Mouse (Mus musculus) forebrain, embryonic 14.5 days (tissue): ENCODE measurements around the gene Rabgap1l. TPM values are rescaled to one million over a fixed set of nuclear protein-coding genes. Genes with fewer than 3 reads are reported as not detected.
A peak's percentile ranks its signal among the peaks of the same experiment; 100 is the strongest.
"Not testable (repeated sequence)": the region's sequence is repeated elsewhere in the genome, so short reads cannot be mapped to it uniquely, and the experiment has no call there.

Experiments
- ATAC-seq: fragments of 200-750 bp; cut with Nextera tagmentation; 2 replicates; pipeline ENCODE4 v1.8.0; 2017; ENCODE audit warnings: mild to moderate bottlenecking, moderate library complexity
- DNase-seq: peaks from one replicate; pipeline ENCODE4 v3.0.0-alpha.2; 2015; ENCODE audit warnings: low spot score
- H3K27ac ChIP-seq: fragments of 300-500 bp; sonication (generic); 2 replicates; pipeline ENCODE4 v1.5.1; 2014; ENCODE audit warnings: low read depth, mild to moderate bottlenecking, control low read depth, low read length, moderate library complexity
- H3K27me3 ChIP-seq: fragments of 300-500 bp; sonication (generic); replicated peaks from 2 replicates; pipeline ENCODE4 v1.6.1; 2014; ENCODE audit warnings: low read length, control low read depth, mixed read lengths; ENCODE audit not compliant: control insufficient read depth, insufficient read depth
- H3K36me3 ChIP-seq: fragments of 300-500 bp; sonication (generic); 2 replicates; pipeline ENCODE4 v1.6.1; 2014; ENCODE audit warnings: low read length, control low read depth; ENCODE audit not compliant: control insufficient read depth, insufficient read depth
- H3K4me1 ChIP-seq: fragments of 300-500 bp; sonication (generic); 2 replicates; pipeline ENCODE4 v1.6.1; 2014; ENCODE audit warnings: antibody characterized with exemption, low read length, control low read depth; ENCODE audit not compliant: control insufficient read depth, insufficient read depth
- H3K4me2 ChIP-seq: fragments of 300-500 bp; sonication (generic); 2 replicates; pipeline ENCODE4 v1.6.1; 2014; ENCODE audit warnings: mild to moderate bottlenecking, control low read depth, low read length
- H3K4me3 ChIP-seq: fragments of 300-500 bp; sonication (generic); 2 replicates; pipeline ENCODE4 v1.5.1; 2014; ENCODE audit warnings: low read depth, low read length, control low read depth
- H3K9ac ChIP-seq: fragments of 300-500 bp; sonication (generic); 2 replicates; pipeline ENCODE4 v1.6.1; 2014; ENCODE audit warnings: mild to moderate bottlenecking, low read length, control low read depth, moderate library complexity
- H3K9me3 ChIP-seq: fragments of 300-500 bp; sonication (generic); replicated peaks from 2 replicates; pipeline ENCODE4 v1.6.1; 2016; ENCODE audit warnings: low read length, control low read depth, mixed read lengths; ENCODE audit not compliant: control insufficient read depth
- WGBS: fragments of 180-500 bp; shearing (Covaris S2); extraction: QIAGEN DNeasy Blood & Tissue Kit; methylation state at CpG from one replicate; pipeline ENCODE4 v1.1.7; 2014; 5-methylcytosine and 5-hydroxymethylcytosine counted together
- polyA plus RNA-seq: library from polyadenylated mRNA; unstranded; fragments of >200 nt; fragmentation: Nextera tagmentation; extraction: Ambion mirVana; gene quantifications from 2 replicates; pipeline ENCODE4 v1.2.1, GENCODE M21; 2014

The Rabgap1l gene
- polyA plus RNA-seq, 1 experiment from 2014 or later: 25.6 TPM

- no peak for DNase-seq
- Histone ChIP-seq H3K27me3 (no peaks in the 10 kb centered on the region), H3K9ac (no peak overlapping the region), H3K4me1 (no peaks in the 10 kb centered on the region), H3K9me3 (no peaks in the 10 kb centered on the region), H3K4me3 (no peak overlapping the region), H3K4me2 (no peak overlapping the region), H3K27ac (no peak overlapping the region), H3K36me3 (no peaks in the 10 kb centered on the region)
- WGBS: 75% methylated on average over 3 of the region's 3 CpGs
- ATAC-seq: no peak
Observed at GRCm38 (mm10) chr1:160672088-160672814, 120.8 kb downstream of the Rabgap1l start.

GRCm38 (mm10) chr1:160655806-160656470 lies 137.1 kb downstream of the Rabgap1l start:
- DNase-seq: no peak
- Histone ChIP-seq H3K9ac (no peak overlapping the region), H3K27ac (no peak overlapping the region), H3K27me3 (no peaks in the 10 kb centered on the region), H3K4me2 (no peak overlapping the region), H3K36me3 (no peaks in the 10 kb centered on the region), H3K4me1 (no peaks in the 10 kb centered on the region), H3K9me3 (no peaks in the 10 kb centered on the region), H3K4me3 (no peak overlapping the region)
- no peak for ATAC-seq
- 89% methylated on average over 2 of the region's 2 CpGs for WGBS

GRCm38 (mm10) chr1:160651691-160652090 lies 141.3 kb downstream of the Rabgap1l start:
- H3K4me1 ChIP-seq: no peaks in the 10 kb centered on the region
- ATAC-seq: no peak
- no peaks in the 10 kb centered on the region for H3K27me3 ChIP-seq
- H3K9me3 ChIP-seq: no peaks in the 10 kb centered on the region
- 51% methylated on average over 3 of the region's 3 CpGs for WGBS
- H3K9ac ChIP-seq: no peak overlapping the region
- no peak overlapping the region for H3K27ac ChIP-seq
- no peak overlapping the region for H3K4me2 ChIP-seq
- H3K36me3 ChIP-seq: no peaks in the 10 kb centered on the region
- H3K4me3 ChIP-seq: no peak overlapping the region
- no peak for DNase-seq

- WGBS: 92% methylated on average over 3 of the region's 3 CpGs
- Histone ChIP-seq H3K4me2 (no peak overlapping the region), H3K9ac (no peak overlapping the region), H3K27ac (no peak overlapping the region), H3K27me3 (no peaks in the 10 kb centered on the region), H3K9me3 (no peaks in the 10 kb centered on the region), H3K36me3 (no peaks in the 10 kb centered on the region), H3K4me1 (no peaks in the 10 kb centered on the region), H3K4me3 (no peak overlapping the region)
- no peak for DNase-seq
- no peak for ATAC-seq
Observed at GRCm38 (mm10) chr1:160645416-160645815, 147.6 kb downstream of the Rabgap1l start.

GRCm38 (mm10) chr1:160628213-160628932 lies 164.6 kb downstream of the Rabgap1l start:
- peak; percentile 3 for DNase-seq

GRCm38 (mm10) chr1:160624354-160625120 lies 168.5 kb downstream of the Rabgap1l start:
- H3K9me3 ChIP-seq, H3K36me3 ChIP-seq, ATAC-seq, H3K9ac ChIP-seq, H3K4me3 ChIP-seq, H3K4me2 ChIP-seq, H3K27me3 ChIP-seq, H3K4me1 ChIP-seq, H3K27ac ChIP-seq, DNase-seq: not testable (repeated sequence)
- 75% methylated on average over 4 of the region's 4 CpGs for WGBS

More at GRCm38 (mm10) chr1:160628213-160628932, 164.6 kb downstream of the Rabgap1l start:
- Histone ChIP-seq H3K9ac (no peak overlapping the region), H3K9me3 (no peaks in the 10 kb centered on the region), H3K27me3 (no peaks in the 10 kb centered on the region), H3K4me2 (no peak overlapping the region), H3K4me1 (no peaks in the 10 kb centered on the region), H3K36me3 (no peaks in the 10 kb centered on the region), H3K4me3 (no peak overlapping the region), H3K27ac (no peak overlapping the region)
- 88% methylated on average over 12 of the region's 12 CpGs for WGBS
- ATAC-seq: peak; percentile 44; the same call in 1 of the 2 replicates

GRCm38 (mm10) chr1:160618201-160618600 lies 174.8 kb downstream of the Rabgap1l start:
- no peak overlapping the region for H3K4me3 ChIP-seq
- no peak overlapping the region for H3K4me2 ChIP-seq
- no peaks in the 10 kb centered on the region for H3K4me1 ChIP-seq
- H3K36me3 ChIP-seq: no peaks in the 10 kb centered on the region
- no peaks in the 10 kb centered on the region for H3K27me3 ChIP-seq
- H3K27ac ChIP-seq: no peak overlapping the region
- H3K9ac ChIP-seq: no peak overlapping the region
- DNase-seq: no peak
- H3K9me3 ChIP-seq: no peaks in the 10 kb centered on the region
- ATAC-seq: no peak
- 79% methylated on average over 2 of the region's 2 CpGs for WGBS

- WGBS: 31% methylated on average over 2 of the region's 2 CpGs
- H3K4me1 ChIP-seq: no peaks in the 10 kb centered on the region
Observed at GRCm38 (mm10) chr1:160606425-160606824, 186.6 kb downstream of the Rabgap1l start.

More at GRCm38 (mm10) chr1:160606425-160606824, 186.6 kb downstream of the Rabgap1l start:
- ATAC-seq (no peak), DNase-seq (peak; percentile 22)
- Histone ChIP-seq H3K9ac (no peak overlapping the region), H3K36me3 (no peaks in the 10 kb centered on the region), H3K4me3 (no peak overlapping the region), H3K27ac (no peak overlapping the region), H3K4me2 (no peak overlapping the region), H3K27me3 (no peaks in the 10 kb centered on the region), H3K9me3 (no peaks in the 10 kb centered on the region)
